Mouse (Mus musculus) forebrain, embryonic 13.5 days (tissue): ENCODE measurements around the gene Limk2. TPM values are rescaled to one million over a fixed set of nuclear protein-coding genes. Genes with fewer than 3 reads are reported as not detected.

Experiments used
- ATAC-seq: fragments of 200-750 bp; cut with Nextera tagmentation; 2 replicates; pipeline ENCODE4 v1.8.0; 2017
- H3K27ac ChIP-seq: fragments of 300-500 bp; sonication (generic); 2 replicates; pipeline ENCODE4 v1.5.1; 2015; ENCODE audit warnings: inconsistent platforms, mild to moderate bottlenecking, moderate library complexity
- H3K27me3 ChIP-seq: fragments of 300-500 bp; sonication (generic); 2 replicates; pipeline ENCODE4 v1.6.1; 2015; ENCODE audit warnings: mild to moderate bottlenecking, inconsistent platforms
- H3K36me3 ChIP-seq: fragments of 300-500 bp; sonication (generic); 2 replicates; pipeline ENCODE4 v1.6.1; 2015; ENCODE audit warnings: mild to moderate bottlenecking, inconsistent platforms; ENCODE audit not compliant: poor library complexity, severe bottlenecking
- H3K4me1 ChIP-seq: fragments of 300-500 bp; sonication (generic); 2 replicates; pipeline ENCODE4 v1.6.1; 2015; ENCODE audit warnings: inconsistent platforms
- H3K4me2 ChIP-seq: fragments of 300-500 bp; sonication (generic); 2 replicates; pipeline ENCODE4 v1.6.1; 2015; ENCODE audit warnings: inconsistent platforms, mild to moderate bottlenecking, moderate library complexity
- H3K4me3 ChIP-seq: fragments of 300-500 bp; sonication (generic); 2 replicates; pipeline ENCODE4 v1.5.1; 2015; ENCODE audit warnings: mild to moderate bottlenecking, inconsistent platforms
- H3K9ac ChIP-seq: fragments of 300-500 bp; sonication (generic); 2 replicates; pipeline ENCODE4 v1.6.1; 2015; ENCODE audit warnings: mild to moderate bottlenecking, inconsistent platforms
- H3K9me3 ChIP-seq: fragments of 300-500 bp; sonication (generic); replicated peaks from 2 replicates; pipeline ENCODE4 v1.6.1; 2016; ENCODE audit warnings: inconsistent platforms
- WGBS: fragments of 180-500 bp; shearing (Covaris S2); methylation state at CpG from one replicate; pipeline ENCODE4 v1.1.7; 2015; 5-methylcytosine and 5-hydroxymethylcytosine counted together
- polyA plus RNA-seq: library from polyadenylated mRNA; unstranded; fragments of >200 nt; fragmentation: Nextera tagmentation; extraction: Ambion mirVana; gene quantifications from 2 replicates; pipeline ENCODE4 v1.2.1, GENCODE M21; 2015

Gene Limk2
- polyA plus RNA-seq, 1 experiment from 2014 or later: 75.6 TPM

- WGBS: 86% methylated on average over 4 of the region's 4 CpGs
- ATAC-seq: no peak
- Histone ChIP-seq H3K9me3 (no peaks in the 10 kb centered on the region), H3K4me2 (no peak overlapping the region), H3K27me3 (no peaks in the 10 kb centered on the region), H3K4me1 (no peaks in the 10 kb centered on the region), H3K27ac (no peak overlapping the region), H3K4me3 (no peak overlapping the region), H3K36me3 (peaks cover 99% of the 10 kb centered on the region), H3K9ac (no peak overlapping the region)
Observed at GRCm38 (mm10) chr11:3302792-3303191, 106.2 kb downstream of the Limk2 start.

- Histone ChIP-seq H3K36me3 (peaks cover 99% of the 10 kb centered on the region), H3K27me3 (no peaks in the 10 kb centered on the region), H3K4me1 (0 out of 2 replicates have a peak, but pooled peaks cover 2% of the 10 kb centered on the region), H3K27ac (no peak overlapping the region), H3K4me3 (no peak overlapping the region), H3K9ac (no peak overlapping the region), H3K9me3 (no peaks in the 10 kb centered on the region), H3K4me2 (no peak overlapping the region)
- WGBS: 95% methylated on average over 4 of the region's 4 CpGs
- ATAC-seq: no peak
Observed at GRCm38 (mm10) chr11:3302385-3302784, 106.6 kb downstream of the Limk2 start.

GRCm38 (mm10) chr11:3301075-3301474, 107.9 kb downstream of the Limk2 start:
- H3K27ac ChIP-seq: no peak overlapping the region
- H3K9ac ChIP-seq: no peak overlapping the region
- peaks cover 15% of the 10 kb centered on the region for H3K4me1 ChIP-seq
- ATAC-seq: no peak
- no peaks in the 10 kb centered on the region for H3K27me3 ChIP-seq
- H3K4me3 ChIP-seq: no peak overlapping the region
- H3K36me3 ChIP-seq: peaks cover 99% of the 10 kb centered on the region
- H3K9me3 ChIP-seq: no peaks in the 10 kb centered on the region
- no peak overlapping the region for H3K4me2 ChIP-seq
- 95% methylated on average over 5 of the region's 5 CpGs for WGBS

GRCm38 (mm10) chr11:3298813-3299185, 110.2 kb downstream of the Limk2 start:
- WGBS: 93% methylated on average over 14 of the region's 14 CpGs
- Histone ChIP-seq H3K4me2 (no peak overlapping the region), H3K27ac (no peak overlapping the region), H3K9me3 (no peaks in the 10 kb centered on the region), H3K9ac (no peak overlapping the region), H3K4me3 (no peak overlapping the region), H3K4me1 (peaks cover 38% of the 10 kb centered on the region), H3K27me3 (no peaks in the 10 kb centered on the region), H3K36me3 (peaks cover 100% of the 10 kb centered on the region)
- ATAC-seq: no peak

- H3K36me3 ChIP-seq: peaks cover 100% of the 10 kb centered on the region
Observed at GRCm38 (mm10) chr11:3297871-3298812, 110.8 kb downstream of the Limk2 start.

GRCm38 (mm10) chr11:3296056-3296455, 112.9 kb downstream of the Limk2 start:
- Histone ChIP-seq H3K4me3 (peak overlapping the region; percentile 14; the same call in 1 of the 2 replicates), H3K4me1 (peaks cover 55% of the 10 kb centered on the region)

More at GRCm38 (mm10) chr11:3297871-3298812, 110.8 kb downstream of the Limk2 start:
- Histone ChIP-seq H3K9me3 (no peaks in the 10 kb centered on the region), H3K4me3 (no peak overlapping the region), H3K27ac (no peak overlapping the region), H3K4me2 (no peak overlapping the region), H3K4me1 (peaks cover 44% of the 10 kb centered on the region), H3K9ac (no peak overlapping the region), H3K27me3 (no peaks in the 10 kb centered on the region)
- 88% methylated on average over 10 of the region's 10 CpGs for WGBS
- no peak for ATAC-seq

GRCm38 (mm10) chr11:3294641-3295040, 114.3 kb downstream of the Limk2 start:
- 82% methylated on average over 2 of the region's 2 CpGs for WGBS
- H3K9ac ChIP-seq: peak overlapping the region; percentile 95
- H3K4me1 ChIP-seq: peaks cover 57% of the 10 kb centered on the region
- H3K27me3 ChIP-seq: no peaks in the 10 kb centered on the region
- peak overlapping the region; percentile 100 for H3K4me2 ChIP-seq
- no peak overlapping the region for H3K27ac ChIP-seq
- no peak for ATAC-seq
- peak overlapping the region; percentile 86 for H3K4me3 ChIP-seq
- peaks cover 67% of the 10 kb centered on the region for H3K36me3 ChIP-seq
- H3K9me3 ChIP-seq: no peaks in the 10 kb centered on the region

More at GRCm38 (mm10) chr11:3296056-3296455, 112.9 kb downstream of the Limk2 start:
- H3K36me3 ChIP-seq: peaks cover 81% of the 10 kb centered on the region
- 59% methylated on average over 5 of the region's 5 CpGs for WGBS
- H3K4me2 ChIP-seq: peak overlapping the region; percentile 100
- no peak for ATAC-seq
- H3K27ac ChIP-seq: no peak overlapping the region
- no peaks in the 10 kb centered on the region for H3K9me3 ChIP-seq
- H3K27me3 ChIP-seq: no peaks in the 10 kb centered on the region
- peak overlapping the region; percentile 43 for H3K9ac ChIP-seq

Other genes with a start within 250 kb of the Limk2 start
- 15.0 and 16.0 TPM in 2 replicates for gene Sfi1, start 215.7 kb downstream of the Limk2 start, polyA plus RNA-seq
- gene Eif4enif1, start 206.8 kb downstream of the Limk2 start, polyA plus RNA-seq: 46.8 and 54.2 TPM in 2 replicates
- gene Drg1, start 142.8 kb downstream of the Limk2 start, polyA plus RNA-seq: 290 and 298 TPM in 2 replicates
- gene Patz1, start 120.3 kb downstream of the Limk2 start, polyA plus RNA-seq: 77.6 and 85.1 TPM in 2 replicates
- gene Pik3ip1, start 78.8 kb downstream of the Limk2 start, polyA plus RNA-seq: 18.7 and 22.8 TPM in 2 replicates
- 40.6 and 46.2 TPM in 2 replicates for gene Rnf185, start 43.2 kb upstream of the Limk2 start, polyA plus RNA-seq
- gene Pla2g3, start 79.1 kb upstream of the Limk2 start, polyA plus RNA-seq: 0.44 and 0.58 TPM in 2 replicates
- 1.1 and 1.5 TPM in 2 replicates for gene Inpp5j, start 95.6 kb upstream of the Limk2 start, polyA plus RNA-seq
- gene Selenom, start 105.5 kb upstream of the Limk2 start, polyA plus RNA-seq: 28.2 and 30.3 TPM in 2 replicates
- gene Smtn, start 131.4 kb upstream of the Limk2 start, polyA plus RNA-seq: 21.8 and 21.9 TPM in 2 replicates
- 35.2 and 43.1 TPM in 2 replicates for gene Morc2a, start 240.0 kb upstream of the Limk2 start, polyA plus RNA-seq